Mouse (Mus musculus) CH12.LX (cell line): Measurements from ENCODE around the gene Mgat4d.

Experiments
- POLR2A ChIP-seq: IDR thresholded peaks from 2 replicates; pipeline ENCODE4 v1.6.1; 2011; ENCODE audit warnings: low read depth, mild to moderate bottlenecking, improper control_type of control experiment, low read length
- POLR2AphosphoS2 ChIP-seq: IDR thresholded peaks from 2 replicates; pipeline ENCODE4 v1.6.1; 2011; ENCODE audit warnings: low read depth, low read length, improper control_type of control experiment
- UBTF ChIP-seq: IDR thresholded peaks from 2 replicates; pipeline ENCODE4 v1.6.1; 2012; ENCODE audit warnings: low read depth, mild to moderate bottlenecking, inconsistent platforms, low read length, improper control_type of control experiment, moderate library complexity
- USF1 ChIP-seq: IDR thresholded peaks from 2 replicates; pipeline ENCODE4 v1.6.1; 2014; ENCODE audit warnings: low read depth, mild to moderate bottlenecking, inconsistent platforms, low read length, improper control_type of control experiment
- USF2 ChIP-seq: conservative IDR thresholded peaks from 2 replicates; pipeline ENCODE4 v1.6.1; 2011; ENCODE audit warnings: low read depth, low read length, improper control_type of control experiment

- TF ChIP-seq USF2, result no peak
- TF ChIP-seq UBTF, result no peak
- TF ChIP-seq POLR2AphosphoS2, result no peak
- no peak for TF ChIP-seq USF1
- no peak for TF ChIP-seq POLR2A
Observed at GRCm38 (mm10) chr8:83320543-83320942, 27.7 kb upstream of the Mgat4d start.
